Mouse (Mus musculus) testis, adult 2 months (tissue): ENCODE measurements around the gene Cntnap2.

ENCODE experiments used
- CTCF ChIP-seq: fragments of 200-500 bp; IDR thresholded peaks from 2 replicates; pipeline ENCODE4 v1.5.1; 2012; ENCODE audit warnings: low read depth, mild to moderate bottlenecking, inconsistent platforms, low read length, moderate library complexity; ENCODE audit not compliant: control insufficient read depth, insufficient read depth, insufficient replicate concordance
- POLR2A ChIP-seq: fragments of 200-500 bp; IDR thresholded peaks from 2 replicates; pipeline ENCODE4 v1.6.1; 2012; ENCODE audit warnings: low read depth, mild to moderate bottlenecking, inconsistent platforms, low read length, moderate library complexity; ENCODE audit not compliant: control insufficient read depth

DNA sequence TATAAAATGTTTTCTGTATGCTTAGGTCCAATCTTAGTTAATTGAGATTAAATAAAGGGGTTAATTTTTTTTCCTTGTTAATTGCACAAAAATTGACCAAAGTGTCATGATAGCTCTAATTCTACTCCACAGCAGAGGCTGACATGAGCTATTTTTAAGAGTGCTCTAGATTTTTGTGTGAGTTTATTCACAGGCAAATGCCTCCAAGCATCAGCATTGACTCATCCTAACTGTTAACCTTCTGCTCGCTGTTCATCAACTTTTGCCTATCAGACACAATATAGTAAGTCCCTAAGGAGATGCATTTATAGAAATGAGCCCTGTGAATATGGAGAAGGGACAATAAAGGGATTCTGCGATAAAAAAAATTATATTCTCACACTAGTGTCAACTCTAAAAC is 1138.1 kb downstream of the Cntnap2 start:
- TF ChIP-seq POLR2A (no peak), CTCF (no peak)
